Mouse (Mus musculus) hindbrain, postnatal 0 days (tissue): ENCODE data around the gene Il25. TPM values are rescaled to one million over a fixed set of nuclear protein-coding genes. Genes with fewer than 3 reads are reported as not detected.

Experiments used
- ATAC-seq: fragments of 200-750 bp; cut with Nextera tagmentation; 2 replicates; pipeline ENCODE4 v1.8.0; 2017; ENCODE audit warnings: mild to moderate bottlenecking, moderate TSS enrichment, moderate library complexity
- DNase-seq: peaks from one replicate; pipeline ENCODE4 v3.0.0-alpha.2; 2015; ENCODE audit warnings: low spot score
- H3K27ac ChIP-seq: fragments of 300-500 bp; sonication (generic); 2 replicates; pipeline ENCODE4 v1.5.1; 2014; ENCODE audit warnings: mild to moderate bottlenecking
- H3K27me3 ChIP-seq: fragments of 300-500 bp; sonication (generic); 2 replicates; pipeline ENCODE4 v1.6.1; 2014; ENCODE audit warnings: low read length, mixed read lengths; ENCODE audit not compliant: insufficient read depth
- H3K36me3 ChIP-seq: fragments of 300-500 bp; sonication (generic); 2 replicates; pipeline ENCODE4 v1.6.1; 2014; ENCODE audit warnings: low read length, mixed read lengths; ENCODE audit not compliant: insufficient read depth
- H3K4me1 ChIP-seq: fragments of 300-500 bp; sonication (generic); 2 replicates; pipeline ENCODE4 v1.6.1; 2014; ENCODE audit warnings: antibody characterized with exemption, low read length, mixed read lengths; ENCODE audit not compliant: insufficient read depth
- H3K4me2 ChIP-seq: fragments of 300-500 bp; sonication (generic); 2 replicates; pipeline ENCODE4 v1.6.1; 2014; ENCODE audit warnings: low read depth, mild to moderate bottlenecking, low read length, moderate library complexity, mixed read lengths
- H3K4me3 ChIP-seq: fragments of 300-500 bp; sonication (generic); 2 replicates; pipeline ENCODE4 v1.5.1; 2014; ENCODE audit warnings: low read length
- H3K9ac ChIP-seq: fragments of 300-500 bp; sonication (generic); replicated peaks from 2 replicates; pipeline ENCODE4 v1.6.1; 2014; ENCODE audit warnings: mild to moderate bottlenecking, low read length, moderate library complexity, mixed read lengths
- H3K9me3 ChIP-seq: fragments of 300-500 bp; sonication (generic); 2 replicates; pipeline ENCODE4 v1.6.1; 2016; ENCODE audit warnings: low read length, mixed read lengths
- CTCF ChIP-seq: IDR thresholded peaks from 2 replicates; pipeline ENCODE4 v1.5.1; 2016; ENCODE audit warnings: antibody characterized with exemption, control low read depth, low read depth
- WGBS: fragments of 180-500 bp; shearing (Covaris S2); extraction: QIAGEN DNeasy Blood & Tissue Kit; methylation state at CpG from one replicate; pipeline ENCODE4 v1.1.7; 2014; 5-methylcytosine and 5-hydroxymethylcytosine counted together
- polyA plus RNA-seq: library from polyadenylated mRNA; unstranded; fragments of >200 nt; fragmentation: Nextera tagmentation; extraction: Ambion mirVana; gene quantifications from 2 replicates; pipeline ENCODE4 v1.2.1, GENCODE M21; 2015
- total RNA-seq: library from RNA; depleted of rRNA; stranded (reverse); fragments of >200 nt; gene quantifications from 2 replicates; pipeline ENCODE4 v1.2.3, GENCODE M21; 2014; rRNA removed

The Il25 gene
- not detected in 2 replicates for total RNA-seq
- polyA plus RNA-seq: 0.95 and 1.2 TPM in 2 replicates

GRCm38 (mm10) chr14:54932645-54933150 lies at the start of gene Il25:
TSS of gene Il25 (plus strand) at chr14:54932695.
- H3K4me2 ChIP-seq: peak within 1 kb of the TSS; percentile 16; the same call in 1 of the 2 replicates

GRCm38 (mm10) chr14:54883154-54884021 lies 49.1 kb upstream of the Il25 start, which contains the start of the genes Bcl2l2 and Gm20521:
TSS of gene Bcl2l2 (plus strand) at chr14:54883377.
TSS of gene Gm20521 (plus strand) at chr14:54883441.
- DNase-seq (peak; percentile 92), ATAC-seq (peak; percentile 93)
- Histone ChIP-seq H3K4me3 (peak within 1 kb of the TSS; percentile 52), H3K4me2 (peak within 1 kb of the TSS; percentile 60), H3K4me1 (peaks cover 7% of the 10 kb centered on the region), H3K36me3 (0 out of 2 replicates have a peak, but pooled peaks cover 4% of the 10 kb centered on the region), H3K9ac (peak within 1 kb of the TSS; percentile 86), H3K27me3 (no peaks in the 10 kb centered on the region), H3K9me3 (no peaks in the 10 kb centered on the region), H3K27ac (peak within 1 kb of the TSS; percentile 93)
- under 1% methylated on average over 26 of the region's 27 CpGs for WGBS
- no peak for TF ChIP-seq CTCF

More at GRCm38 (mm10) chr14:54932645-54933150, at the start of gene Il25:
- WGBS: 35% methylated on average over 6 of the region's 6 CpGs
- DNase-seq (peak; percentile 69), ATAC-seq (no peak)
- Histone ChIP-seq H3K4me3 (no peak within 1 kb of the TSS), H3K27me3 (no peaks in the 10 kb centered on the region), H3K9me3 (no peaks in the 10 kb centered on the region), H3K27ac (no peak within 1 kb of the TSS), H3K36me3 (no peaks in the 10 kb centered on the region), H3K9ac (0 out of 2 replicates have a peak within 1 kb of the TSS, but pooled peaks have one; percentile 10), H3K4me1 (peaks cover 11% of the 10 kb centered on the region; the same call in 1 of the 2 replicates)
- no peak for TF ChIP-seq CTCF

- Histone ChIP-seq H3K4me1 (peaks cover 7% of the 10 kb centered on the region), H3K9me3 (no peaks in the 10 kb centered on the region), H3K36me3 (0 out of 2 replicates have a peak, but pooled peaks cover 4% of the 10 kb centered on the region), H3K9ac (peak overlapping the region; percentile 86), H3K4me3 (peak overlapping the region; percentile 52), H3K4me2 (peak overlapping the region; percentile 60), H3K27ac (peak overlapping the region; percentile 93), H3K27me3 (no peaks in the 10 kb centered on the region)
- DNase-seq: no peak
- peak; percentile 5; the same call in 1 of the 2 replicates for ATAC-seq
- TF ChIP-seq CTCF: no peak
- 28% methylated on average over 21 of the region's 21 CpGs for WGBS
These were observed 48.3 kb upstream of the Il25 start for GRCm38 (mm10) chr14:54884022-54884712.

GRCm38 (mm10) chr14:54885309-54885708 lies 47.2 kb upstream of the Il25 start:
- Histone ChIP-seq H3K27ac (no peak overlapping the region), H3K4me3 (no peak overlapping the region), H3K4me2 (no peak overlapping the region), H3K9me3 (no peaks in the 10 kb centered on the region), H3K9ac (no peak overlapping the region), H3K27me3 (no peaks in the 10 kb centered on the region), H3K36me3 (0 out of 2 replicates have a peak, but pooled peaks cover 4% of the 10 kb centered on the region), H3K4me1 (peaks cover 7% of the 10 kb centered on the region)
- ATAC-seq (no peak), DNase-seq (no peak)
- 90% methylated on average over 11 of the region's 11 CpGs for WGBS
- no peak for TF ChIP-seq CTCF

- H3K9ac ChIP-seq: 0 out of 2 replicates have a peak within 1 kb of the TSS, but pooled peaks have one; percentile 28
- no peak for TF ChIP-seq CTCF
- DNase-seq: no peak
- no peak for ATAC-seq
- 94% methylated on average over 3 of the region's 3 CpGs for WGBS
- H3K27ac ChIP-seq: peak within 1 kb of the TSS; percentile 61; the same call in 1 of the 2 replicates
- no peaks in the 10 kb centered on the region for H3K9me3 ChIP-seq
- peaks cover 14% of the 10 kb centered on the region; the same call in 1 of the 2 replicates for H3K36me3 ChIP-seq
- peak within 1 kb of the TSS; percentile 96 for H3K4me3 ChIP-seq
- no peaks in the 10 kb centered on the region for H3K27me3 ChIP-seq
- no peaks in the 10 kb centered on the region for H3K4me1 ChIP-seq
- peak within 1 kb of the TSS; percentile 56 for H3K4me2 ChIP-seq
These were observed 40.3 kb upstream of the Il25 start, which contains the start of gene Pabpn1 for GRCm38 (mm10) chr14:54892200-54892599. TSS of gene Pabpn1 (plus strand) at chr14:54892500.

- Histone ChIP-seq H3K9me3 (no peaks in the 10 kb centered on the region), H3K4me2 (peak overlapping the region; percentile 78), H3K4me3 (peak overlapping the region; percentile 96), H3K27me3 (no peaks in the 10 kb centered on the region), H3K4me1 (no peaks in the 10 kb centered on the region), H3K27ac (peak overlapping the region; percentile 99), H3K9ac (peak overlapping the region; percentile 100), H3K36me3 (peaks cover 21% of the 10 kb centered on the region; the same call in 1 of the 2 replicates)
- DNase-seq (peak; percentile 100), ATAC-seq (peak; percentile 97)
- TF ChIP-seq CTCF: no peak
- under 1% methylated on average over 38 of the region's 38 CpGs for WGBS
These were observed 38.8 kb upstream of the Il25 start for GRCm38 (mm10) chr14:54893651-54894181.
